8 mouse cellular contexts compared by ENCODE assay signal in genomic region chr4:133649464-133649863, GRCm38 (mm10). TPM values are rescaled to one million over a fixed set of nuclear protein-coding genes. Genes with fewer than 3 reads are reported as not detected.
DNase-seq lines count a peak whose midpoint lies in the region; ATAC-seq and TF ChIP-seq lines count a peak whose summit lies in the region.
"Not testable (repeated sequence)": the region's sequence is repeated elsewhere in the genome, so short reads cannot be mapped to it uniquely, and the experiment has no call there.

No protein-coding gene starts in this region.

- H3K9me3 ChIP-seq in forebrain, embryonic 12.5 days; heart, embryonic 12.5 days (replicated peaks); hindbrain, embryonic 16.5 days (ENCODE audit: control insufficient read depth, low read length); liver, embryonic 15.5 days (replicated peaks); midbrain, embryonic 13.5 days; stomach, embryonic 16.5 days (replicated peaks; ENCODE audit: control insufficient read depth, low read length): not testable (repeated sequence)

- peak overlapping the region; percentile 20 for H3K4me2 ChIP-seq in forebrain, embryonic 12.5 days
- peak overlapping the region; percentile 59 for H3K4me2 ChIP-seq in heart, embryonic 12.5 days
- peak overlapping the region; percentile 43 for H3K4me2 ChIP-seq in hindbrain, embryonic 16.5 days (ENCODE audit: low read length)
- H3K4me2 ChIP-seq in liver, embryonic 15.5 days, result peak overlapping the region; percentile 61
- peak overlapping the region; percentile 42; the same call in 1 of the 2 replicates for H3K4me2 ChIP-seq in midbrain, embryonic 13.5 days (replicated peaks)
- H3K4me2 ChIP-seq in stomach, embryonic 16.5 days (ENCODE audit: low read depth, low read length), result peak overlapping the region; percentile 37

- H3K4me3 ChIP-seq in bone marrow, adult 2 months (replicated peaks; ENCODE audit: control insufficient read depth, low read depth, low read length), result peak overlapping the region; percentile 6
- H3K4me3 ChIP-seq in forebrain, embryonic 12.5 days (replicated peaks), result not testable (repeated sequence)
- H3K4me3 ChIP-seq in heart, embryonic 12.5 days, result peak overlapping the region; percentile 32
- peak overlapping the region; percentile 20 for H3K4me3 ChIP-seq in hindbrain, embryonic 16.5 days (ENCODE audit: low read length)
- H3K4me3 ChIP-seq in left cerebral cortex, adult 2 months, result peak overlapping the region; percentile 46
- H3K4me3 ChIP-seq in liver, embryonic 15.5 days (replicated peaks), result peak overlapping the region; percentile 46
- H3K4me3 ChIP-seq in midbrain, embryonic 13.5 days (replicated peaks), result peak overlapping the region; percentile 5; the same call in 1 of the 2 replicates
- H3K4me3 ChIP-seq in stomach, embryonic 16.5 days (replicated peaks; ENCODE audit: low read length), result peak overlapping the region; percentile 26

- TF ChIP-seq POLR2A in bone marrow, adult 2 months (IDR thresholded peaks at IDR 0.05; ENCODE audit: borderline replicate concordance, control insufficient read depth, low read depth, low read length), result not testable (repeated sequence)

- intact Hi-C loops in left cerebral cortex, adult 2 months (cut with DNase I), result not testable (repeated sequence)

- not testable (repeated sequence) for H3K27me3 ChIP-seq in forebrain, embryonic 12.5 days; heart, embryonic 12.5 days (replicated peaks); hindbrain, embryonic 16.5 days (replicated peaks; ENCODE audit: control insufficient read depth, insufficient read depth, low read length); liver, embryonic 15.5 days; midbrain, embryonic 13.5 days; stomach, embryonic 16.5 days (ENCODE audit: control insufficient read depth, insufficient read depth, low read length)

- H3K4me1 ChIP-seq in bone marrow, adult 2 months (ENCODE audit: control insufficient read depth, insufficient read depth, low read length); forebrain, embryonic 12.5 days; heart, embryonic 12.5 days (replicated peaks); hindbrain, embryonic 16.5 days (ENCODE audit: control insufficient read depth, insufficient read depth, low read depth, low read length); midbrain, embryonic 13.5 days (replicated peaks); stomach, embryonic 16.5 days (ENCODE audit: control insufficient read depth, insufficient read depth, low read length): not testable (repeated sequence)
- peaks cover 17% of the 10 kb centered on the region for H3K4me1 ChIP-seq in liver, embryonic 15.5 days (replicated peaks)

- peak overlapping the region; percentile 34; the same call in 1 of the 2 replicates for H3K27ac ChIP-seq in bone marrow, adult 2 months (ENCODE audit: control insufficient read depth, insufficient read depth, low read depth, low read length, poor library complexity)
- H3K27ac ChIP-seq in forebrain, embryonic 12.5 days, result 0 out of 2 replicates have a peak overlapping the region, but pooled peaks have one; percentile 19
- not testable (repeated sequence) for H3K27ac ChIP-seq in heart, embryonic 12.5 days (ENCODE audit: poor library complexity, severe bottlenecking); hindbrain, embryonic 16.5 days (ENCODE audit: low read depth, low read length); left cerebral cortex, adult 2 months; midbrain, embryonic 13.5 days
- peak overlapping the region; percentile 38; the same call in 1 of the 2 replicates for H3K27ac ChIP-seq in liver, embryonic 15.5 days (replicated peaks)
- peak overlapping the region; percentile 47 for H3K27ac ChIP-seq in stomach, embryonic 16.5 days (ENCODE audit: low read length)

- not testable (repeated sequence) for H3K9ac ChIP-seq in forebrain, embryonic 12.5 days; heart, embryonic 12.5 days; liver, embryonic 15.5 days; midbrain, embryonic 13.5 days (replicated peaks); stomach, embryonic 16.5 days (ENCODE audit: low read length)
- H3K9ac ChIP-seq in hindbrain, embryonic 16.5 days (ENCODE audit: low read depth, low read length), result peak overlapping the region; percentile 27; the same call in 1 of the 2 replicates

- H3K36me3 ChIP-seq in forebrain, embryonic 12.5 days (replicated peaks); heart, embryonic 12.5 days; hindbrain, embryonic 16.5 days (ENCODE audit: control insufficient read depth, insufficient read depth, low read length); liver, embryonic 15.5 days (replicated peaks); midbrain, embryonic 13.5 days; stomach, embryonic 16.5 days (ENCODE audit: control insufficient read depth, insufficient read depth, low read length): not testable (repeated sequence)

- TF ChIP-seq CTCF in bone marrow, adult 2 months (IDR thresholded peaks at IDR 0.05; ENCODE audit: control insufficient read depth, insufficient read depth, low read length), result not testable (repeated sequence)
- TF ChIP-seq CTCF in left cerebral cortex, adult 2 months (IDR thresholded peaks at IDR 0.05), result peak; percentile 1; the same call in 1 of the 2 replicates

- not testable (repeated sequence) for DNase-seq in left cerebral cortex, adult 2 months (ENCODE audit: extremely low spot score in 1 of 2, low spot score in 2 of 2)

- 72% methylated on average over 5 of the region's 5 CpGs for whole genome bisulfite sequencing in bone marrow, adult 2 months
- WGBS in forebrain, embryonic 12.5 days, result 88% methylated on average over 5 of the region's 5 CpGs
- 75% methylated on average over 5 of the region's 5 CpGs for WGBS in heart, embryonic 12.5 days
- WGBS in hindbrain, embryonic 16.5 days, result 83% methylated on average over 5 of the region's 5 CpGs
- 70% methylated on average over 5 of the region's 5 CpGs for WGBS in liver, embryonic 15.5 days (ENCODE audit: insufficient replicate concordance)
- 82% methylated on average over 5 of the region's 5 CpGs for WGBS in midbrain, embryonic 13.5 days
- WGBS in stomach, embryonic 16.5 days, result 78% methylated on average over 5 of the region's 5 CpGs

- ATAC-seq in forebrain, embryonic 12.5 days (ENCODE audit: low FRiP score); heart, embryonic 12.5 days (ENCODE audit: insufficient number of reproducible peaks, low FRiP score); hindbrain, embryonic 16.5 days; liver, embryonic 15.5 days (ENCODE audit: insufficient read depth); midbrain, embryonic 13.5 days; stomach, embryonic 16.5 days (ENCODE audit: insufficient read depth, low FRiP score): not testable (repeated sequence)

RNA-seq across cellular contexts. Expression of gene Zdhhc18, which starts 0.5 kb away (rescaled TPM):
- 23.6 and 39.6 TPM in 2 replicates for polyA plus RNA-seq in bone marrow, adult 2 months (2011; ENCODE audit: insufficient read depth, insufficient read length, low replicate concordance, missing spikeins)
- 2.8 and 4.6 TPM in 2 replicates for polyA plus RNA-seq in forebrain, embryonic 12.5 days (2016; fragmentation: Nextera tagmentation; extraction: Ambion mirVana)
- polyA plus RNA-seq in heart, embryonic 12.5 days (2016; fragmentation: Nextera tagmentation; extraction: Ambion mirVana), result 3.5 and 3.9 TPM in 2 replicates
- polyA plus RNA-seq in hindbrain, embryonic 16.5 days (2015; fragmentation: Nextera tagmentation; extraction: Ambion mirVana), result 3.6 and 3.7 TPM in 2 replicates
- total RNA-seq in left cerebral cortex, adult 2 months (2021), result 10 to 100 TPM; 33.2 to 36.8 TPM
- 1.2 and 1.9 TPM in 2 replicates for polyA plus RNA-seq in liver, embryonic 15.5 days (2015; fragmentation: Nextera tagmentation; extraction: Ambion mirVana)
- polyA plus RNA-seq in midbrain, embryonic 13.5 days (2015; fragmentation: Nextera tagmentation; extraction: Ambion mirVana), result 3.5 and 4.1 TPM in 2 replicates
- 2.0 and 3.4 TPM in 2 replicates for polyA plus RNA-seq in stomach, embryonic 16.5 days (2015; fragmentation: Nextera tagmentation; extraction: Ambion mirVana)

RNA-seq across cellular contexts. Expression of gene Pigv, which starts 23.0 kb away (rescaled TPM):
- 2.8 and 10.4 TPM in 2 replicates for polyA plus RNA-seq in bone marrow, adult 2 months (2011; ENCODE audit: insufficient read depth, insufficient read length, low replicate concordance, missing spikeins)
- 17.3 and 18.0 TPM in 2 replicates for polyA plus RNA-seq in forebrain, embryonic 12.5 days (2016; fragmentation: Nextera tagmentation; extraction: Ambion mirVana)
- 15.0 and 18.4 TPM in 2 replicates for polyA plus RNA-seq in heart, embryonic 12.5 days (2016; fragmentation: Nextera tagmentation; extraction: Ambion mirVana)
- polyA plus RNA-seq in hindbrain, embryonic 16.5 days (2015; fragmentation: Nextera tagmentation; extraction: Ambion mirVana), result 14.1 and 15.9 TPM in 2 replicates
- total RNA-seq in left cerebral cortex, adult 2 months (2021), result 1 to 10 TPM; 7.9 to 8.1 TPM
- 5.5 and 6.3 TPM in 2 replicates for polyA plus RNA-seq in liver, embryonic 15.5 days (2015; fragmentation: Nextera tagmentation; extraction: Ambion mirVana)
- 13.7 and 16.0 TPM in 2 replicates for polyA plus RNA-seq in midbrain, embryonic 13.5 days (2015; fragmentation: Nextera tagmentation; extraction: Ambion mirVana)
- 17.9 and 20.1 TPM in 2 replicates for polyA plus RNA-seq in stomach, embryonic 16.5 days (2015; fragmentation: Nextera tagmentation; extraction: Ambion mirVana)

RNA-seq across cellular contexts. Expression of gene Sfn, which starts 47.5 kb away (rescaled TPM):
- polyA plus RNA-seq in bone marrow, adult 2 months (2011; ENCODE audit: insufficient read depth, insufficient read length, low replicate concordance, missing spikeins), result 10.3 and 19.0 TPM in 2 replicates
- polyA plus RNA-seq in forebrain, embryonic 12.5 days (2016; fragmentation: Nextera tagmentation; extraction: Ambion mirVana), result 3.9 and 6.8 TPM in 2 replicates
- polyA plus RNA-seq in heart, embryonic 12.5 days (2016; fragmentation: Nextera tagmentation; extraction: Ambion mirVana), result 0.76 and 1.4 TPM in 2 replicates
- 2.1 and 2.2 TPM in 2 replicates for polyA plus RNA-seq in hindbrain, embryonic 16.5 days (2015; fragmentation: Nextera tagmentation; extraction: Ambion mirVana)
- 1 to 10 TPM; 1.7 to 2.6 TPM for total RNA-seq in left cerebral cortex, adult 2 months (2021)
- 0.47 and 0.69 TPM in 2 replicates for polyA plus RNA-seq in liver, embryonic 15.5 days (2015; fragmentation: Nextera tagmentation; extraction: Ambion mirVana)
- polyA plus RNA-seq in midbrain, embryonic 13.5 days (2015; fragmentation: Nextera tagmentation; extraction: Ambion mirVana), result 0.89 and 1.2 TPM in 2 replicates
- 339 and 468 TPM in 2 replicates for polyA plus RNA-seq in stomach, embryonic 16.5 days (2015; fragmentation: Nextera tagmentation; extraction: Ambion mirVana)

Comparison
In these comparisons a context has a peak if more than half of its experiments do, and no peak if none do; other contexts are left out.
1. RNA of gene Sfn, which starts 47.5 kb away (polyA plus RNA-seq): 339 to 468 TPM in stomach, embryonic 16.5 days; 10.3 to 19.0 TPM in bone marrow, adult 2 months, 3.9 to 6.8 TPM in forebrain, embryonic 12.5 days, 2.1 to 2.2 TPM in hindbrain, embryonic 16.5 days, 0.76 to 1.4 TPM in heart, embryonic 12.5 days, 0.89 to 1.2 TPM in midbrain, embryonic 13.5 days and 0.47 to 0.69 TPM in liver, embryonic 15.5 days; every median in the first group is over 10 times any median in the second.
2. Peak in every context shown above with its lines, with median percentiles within 50 percentile points of each other: H3K4me2 ChIP-seq.